Mouse (Mus musculus) lung, postnatal 10 days (tissue): ENCODE measurements around the gene Lipa.
A peak's percentile ranks its signal among the peaks of the same experiment; 100 is the strongest.

Experiments used
- DNase-seq: peaks from one replicate; pipeline ENCODE4 v3.0.0; 2021

The Lipa gene

DNA sequence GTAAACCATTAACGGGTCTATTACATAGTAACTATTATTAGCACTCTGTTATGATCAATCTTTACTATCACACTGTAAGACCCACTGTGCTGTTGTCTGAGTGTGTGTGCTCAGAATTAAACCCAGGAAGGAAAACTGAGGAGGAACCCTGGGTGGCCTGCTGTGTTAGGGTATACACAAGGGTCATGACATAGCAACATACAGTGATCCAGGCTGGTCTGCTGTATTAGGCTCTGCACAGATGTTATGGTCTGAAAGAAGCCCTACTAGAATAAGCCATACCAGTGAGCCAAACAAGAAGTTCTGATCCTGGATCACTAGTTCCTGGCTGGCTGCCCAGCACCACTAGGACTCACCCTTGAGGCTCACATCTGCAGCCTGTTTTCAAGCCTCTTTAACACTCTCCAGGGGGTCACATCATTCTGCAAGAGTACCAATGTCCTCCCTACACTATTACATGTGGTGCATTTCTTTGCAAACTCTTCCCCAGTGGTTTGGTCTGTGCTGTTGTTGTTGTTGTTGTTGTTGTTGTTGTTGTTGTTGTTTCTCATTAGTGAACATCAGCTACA is 65.7 kb downstream of the Lipa start:
- DNase-seq, result no peak

DNA sequence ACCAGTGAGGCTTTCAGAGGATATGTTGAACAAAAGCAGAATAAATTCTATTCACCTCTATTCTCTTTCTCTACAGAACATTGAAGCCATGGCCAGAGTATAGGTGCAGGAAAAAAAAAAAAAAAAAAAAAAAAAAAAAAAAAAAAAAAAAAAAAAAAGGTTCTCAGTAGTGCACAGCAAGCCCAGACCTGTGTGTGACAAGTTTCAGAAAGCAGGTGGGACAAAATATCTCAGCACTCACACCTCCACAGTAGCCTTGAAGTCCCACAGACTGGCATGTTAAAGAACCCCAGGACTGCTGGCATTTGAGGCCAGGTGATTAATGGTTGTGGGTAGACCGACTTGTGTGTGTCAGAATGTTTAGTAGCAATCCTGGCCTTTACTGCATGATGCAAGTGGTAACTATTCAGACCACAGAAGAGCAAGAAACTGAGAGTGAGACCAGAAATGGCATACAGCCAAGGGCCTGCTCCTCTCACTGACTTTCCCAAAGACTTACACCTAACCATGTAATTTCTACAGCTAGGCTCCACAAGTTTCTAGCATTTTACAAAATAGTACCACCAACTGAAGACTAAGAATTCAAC is 76.4 kb downstream of the Lipa start:
- no peak for DNase-seq

DNA sequence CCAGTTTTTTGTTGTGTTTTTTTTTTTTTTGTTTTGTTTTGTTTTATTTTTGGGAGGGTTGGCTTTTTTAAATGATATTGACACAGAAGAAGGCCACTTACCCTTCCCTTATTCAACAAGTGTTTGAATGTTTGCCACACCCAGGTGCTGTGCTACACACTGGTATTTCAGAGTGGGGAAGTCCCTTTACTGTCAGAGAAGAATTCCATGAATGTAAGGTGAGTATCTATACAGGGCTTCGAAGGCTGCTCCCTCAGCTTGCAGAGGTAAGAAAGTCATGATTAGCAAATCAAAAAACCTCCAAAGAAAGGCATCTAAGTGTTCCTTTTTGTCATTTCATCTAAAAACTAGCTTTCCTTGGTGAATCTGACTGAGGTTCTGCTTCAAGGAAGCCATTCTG is 78.4 kb downstream of the Lipa start:
- no peak for DNase-seq

DNA sequence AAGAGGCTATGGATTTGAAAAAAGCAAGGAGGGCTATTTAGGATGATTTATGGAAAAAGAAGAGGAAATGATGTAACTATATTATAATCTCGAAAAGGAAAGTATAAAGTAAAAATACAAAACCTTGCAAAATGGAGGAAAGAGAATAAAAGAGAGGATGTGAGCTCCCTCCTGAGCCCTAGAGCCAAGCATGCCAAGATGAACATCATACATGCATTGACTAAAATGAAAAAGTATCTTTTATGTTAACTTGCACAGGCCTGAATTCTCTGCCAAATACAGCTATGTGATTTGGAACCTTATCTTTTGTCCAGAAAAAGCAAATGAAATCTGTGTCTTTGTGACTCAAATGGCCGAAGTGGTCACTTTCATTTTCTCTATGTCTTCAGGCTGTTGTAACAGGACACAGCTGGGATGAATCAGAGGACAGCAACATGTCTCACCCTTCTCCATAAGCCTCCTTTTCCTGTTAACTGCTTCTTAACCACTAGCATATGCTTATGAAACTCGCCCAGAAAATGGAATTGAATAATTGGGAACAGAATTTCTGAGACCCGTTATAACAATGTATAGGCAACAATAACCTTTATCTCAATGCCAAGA is 81.8 kb downstream of the Lipa start:
- peak; percentile 65 for DNase-seq

DNA sequence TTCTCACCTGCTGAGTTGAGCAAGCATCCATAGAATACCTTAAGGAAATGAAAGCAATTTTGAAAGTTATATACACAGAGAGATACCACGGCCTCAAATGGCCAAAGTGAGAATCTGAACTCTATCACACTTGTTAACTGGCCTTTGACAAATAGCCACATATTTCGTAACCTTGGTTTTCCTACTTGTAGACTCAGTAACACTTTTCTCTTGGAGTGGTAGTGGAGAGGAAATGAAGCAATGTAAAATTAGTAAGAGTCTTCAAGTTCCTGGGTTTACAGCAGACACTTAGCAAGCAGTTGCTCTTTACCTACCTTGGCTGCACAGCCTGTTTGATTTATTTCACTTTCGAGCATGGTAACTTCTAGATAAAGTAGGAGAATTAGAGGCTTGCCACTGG is 82.5 kb downstream of the Lipa start:
- DNase-seq, result no peak
